Mouse (Mus musculus) megakaryocyte, embryonic 14.5 days (primary cell): ENCODE data around the gene Styx.

Experiments
- FLI1 ChIP-seq: IDR thresholded peaks from 2 replicates; pipeline ENCODE4 v1.6.1; 2012; ENCODE audit warnings: low read length, inconsistent platforms, mixed read lengths
- GATA1 ChIP-seq: IDR thresholded peaks from 3 replicates; pipeline ENCODE4 v1.6.1; 2012; ENCODE audit warnings: mixed read lengths, low read length, inconsistent platforms, borderline replicate concordance

DNA sequence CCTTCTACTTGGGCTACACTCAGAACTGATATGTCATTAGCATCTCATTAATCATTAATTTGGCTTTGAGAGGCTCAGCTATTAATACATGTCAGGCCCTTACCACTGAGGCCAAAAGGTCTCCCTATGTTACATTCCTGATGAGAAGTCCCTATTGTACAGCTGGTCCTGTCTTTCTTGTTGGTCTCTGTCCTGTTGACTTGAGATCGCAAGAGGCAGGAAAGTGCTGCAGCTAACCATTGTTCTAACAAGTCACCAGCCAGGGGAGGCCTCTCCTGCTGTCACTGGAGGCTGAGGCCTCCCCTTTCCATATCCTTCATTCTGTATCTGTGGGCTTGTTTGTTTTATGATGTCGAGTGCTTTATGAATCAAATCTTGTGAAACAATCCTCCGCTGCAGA lies 95.9 kb downstream of the Styx start:
- TF ChIP-seq GATA1, result no peak
- no peak for TF ChIP-seq FLI1
